Comparison of ENCODE assay signal across 11 mouse cellular contexts in the genomic region with DNA sequence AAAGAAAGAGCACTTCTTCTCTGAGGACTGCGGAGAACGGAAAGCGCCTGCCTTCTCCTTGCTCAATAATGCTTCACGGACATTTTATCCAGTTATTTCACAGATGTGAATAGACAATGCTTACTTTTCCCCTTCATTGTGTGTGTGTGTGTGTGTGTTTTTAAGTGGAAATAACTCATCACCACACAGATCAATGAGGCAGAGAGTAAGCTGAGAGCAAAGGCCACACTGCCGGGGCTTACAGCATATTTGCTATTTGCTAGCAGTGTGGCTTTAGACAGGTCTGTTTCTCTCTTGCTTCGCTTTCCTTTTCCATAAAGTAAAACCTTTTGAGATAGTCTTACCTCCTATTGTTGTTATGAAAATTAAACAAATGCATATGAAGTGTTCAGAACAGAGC.
"Had no signal": no experiment of that assay in that cellular context is flagged by ENCODE, and none has a peak within 500 bp of the region (broad histone marks: within the 10 kb centered on the region; RNA-seq: fewer than 3 reads in every experiment).

No protein-coding gene starts in this region.

- DNase-seq: kidney, adult 8-10 months; kidney, postnatal 25 days; lung, embryonic 14.5 days; lung, postnatal 10 days; lung, postnatal 4 days; thymus, postnatal 14 days had no signal

- H3K36me3 ChIP-seq: limb, embryonic 10.5 days; midbrain, embryonic 12.5 days had no signal

- H3K27me3 ChIP-seq: midbrain, embryonic 12.5 days had no signal

- H3K9me3 ChIP-seq: limb, embryonic 10.5 days; midbrain, embryonic 12.5 days had no signal

- H3K4me3 ChIP-seq: left cerebral cortex, adult 2 months; limb, embryonic 10.5 days; midbrain, embryonic 12.5 days had no signal

- ATAC-seq: intestine, postnatal 0 days had no signal

- H3K9ac ChIP-seq: lung, embryonic 14.5 days; midbrain, embryonic 12.5 days had no signal

- H3K4me1 ChIP-seq: limb, embryonic 10.5 days had no signal

- H3K4me2 ChIP-seq: lung, embryonic 14.5 days; midbrain, embryonic 12.5 days had no signal

- H3K27ac ChIP-seq: left cerebral cortex, adult 2 months; limb, embryonic 10.5 days; midbrain, embryonic 12.5 days; stomach, postnatal 0 days had no signal
